Mouse (Mus musculus) E14TG2a.4 (cell line): ENCODE data around the gene Gns.

Source experiments
- H3K27me3 ChIP-seq: 2 replicates; pipeline ENCODE4 v1.6.1; 2014; ENCODE audit warnings: low read length, control low read depth; ENCODE audit not compliant: insufficient read depth
- H3K36me3 ChIP-seq: 2 replicates; pipeline ENCODE4 v1.6.1; 2014; ENCODE audit warnings: low read length, control low read depth; ENCODE audit not compliant: insufficient read depth
- H3K4me1 ChIP-seq: replicated peaks from 2 replicates; pipeline ENCODE4 v1.6.1; 2014; ENCODE audit warnings: low read depth, low read length, control low read depth
- H3K4me3 ChIP-seq: replicated peaks from 2 replicates; pipeline ENCODE4 v1.5.1; 2014; ENCODE audit warnings: mild to moderate bottlenecking, low read length
- H3K9me3 ChIP-seq: 2 replicates; pipeline ENCODE4 v1.6.1; 2014; ENCODE audit warnings: low read length, control low read depth
- CTCF ChIP-seq: conservative IDR thresholded peaks from 2 replicates; pipeline ENCODE4 v1.5.1; 2014; ENCODE audit warnings: low read length
- NANOG ChIP-seq: IDR thresholded peaks from 2 replicates; pipeline ENCODE4 v1.6.1; 2014; ENCODE audit warnings: borderline replicate concordance, low read length, mixed read lengths
- POU5F1 ChIP-seq: IDR thresholded peaks from 2 replicates; pipeline ENCODE4 v1.6.1; 2014; ENCODE audit warnings: low read length, borderline replicate concordance

Gns gene

DNA sequence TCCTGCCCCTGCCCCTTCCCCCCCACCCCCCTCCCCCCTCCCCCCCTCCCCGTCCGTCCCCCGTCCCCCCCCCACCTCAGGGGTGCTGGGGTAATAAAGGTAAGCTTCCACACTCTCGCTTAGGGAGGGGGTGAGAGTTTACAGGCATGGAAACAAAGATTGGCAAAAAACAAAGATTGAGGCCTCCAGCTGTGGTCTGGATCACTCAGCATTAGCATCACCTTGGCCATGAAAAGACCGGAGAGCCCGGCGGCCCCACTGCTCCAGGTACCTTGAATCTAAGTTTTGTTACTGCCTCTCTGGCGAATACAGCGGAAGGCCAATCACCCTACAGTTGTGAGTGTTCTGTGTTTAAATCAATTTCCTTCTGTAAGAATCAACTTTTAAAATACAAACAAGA, 39.1 kb downstream of the Gns start:
- 0 out of 2 replicates have a peak, but pooled peaks cover 3% of the 10 kb centered on the region for H3K36me3 ChIP-seq
- no peaks in the 10 kb centered on the region for H3K9me3 ChIP-seq
- H3K4me1 ChIP-seq = peaks cover 45% of the 10 kb centered on the region
- peak; percentile 94 for TF ChIP-seq NANOG
- TF ChIP-seq CTCF = no peak
- TF ChIP-seq POU5F1 = no peak
- H3K27me3 ChIP-seq = peaks cover 25% of the 10 kb centered on the region
- H3K4me3 ChIP-seq = peak overlapping the region; percentile 11; the same call in 1 of the 2 replicates

DNA sequence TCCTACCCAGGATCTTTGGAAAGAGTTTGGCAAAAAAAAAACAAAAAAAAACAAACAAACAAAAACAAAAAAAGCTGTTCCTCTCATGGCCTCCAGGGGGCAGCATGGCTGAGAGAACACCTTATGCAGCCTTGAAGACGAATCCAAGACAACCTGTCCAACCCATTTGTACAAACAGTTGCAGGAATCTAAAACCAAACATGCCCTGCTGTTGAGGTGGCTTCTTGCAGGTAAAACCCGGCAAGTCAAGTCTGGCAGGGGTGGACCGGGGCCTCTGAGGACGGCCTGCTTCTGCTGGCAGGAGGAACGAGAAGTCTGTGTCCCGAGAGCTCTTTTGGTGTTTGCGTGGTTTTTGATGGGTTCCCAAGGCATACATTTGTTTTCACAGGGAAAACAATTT, 44.8 kb downstream of the Gns start:
- H3K4me1 ChIP-seq = peaks cover 66% of the 10 kb centered on the region
- H3K36me3 ChIP-seq = peaks cover 27% of the 10 kb centered on the region
- H3K9me3 ChIP-seq = no peaks in the 10 kb centered on the region
- H3K27me3 ChIP-seq = peaks cover 11% of the 10 kb centered on the region; the same call in 1 of the 2 replicates
- no peak overlapping the region for H3K4me3 ChIP-seq
- TF ChIP-seq POU5F1 (no peak), NANOG (no peak), CTCF (peak; percentile 87)

DNA sequence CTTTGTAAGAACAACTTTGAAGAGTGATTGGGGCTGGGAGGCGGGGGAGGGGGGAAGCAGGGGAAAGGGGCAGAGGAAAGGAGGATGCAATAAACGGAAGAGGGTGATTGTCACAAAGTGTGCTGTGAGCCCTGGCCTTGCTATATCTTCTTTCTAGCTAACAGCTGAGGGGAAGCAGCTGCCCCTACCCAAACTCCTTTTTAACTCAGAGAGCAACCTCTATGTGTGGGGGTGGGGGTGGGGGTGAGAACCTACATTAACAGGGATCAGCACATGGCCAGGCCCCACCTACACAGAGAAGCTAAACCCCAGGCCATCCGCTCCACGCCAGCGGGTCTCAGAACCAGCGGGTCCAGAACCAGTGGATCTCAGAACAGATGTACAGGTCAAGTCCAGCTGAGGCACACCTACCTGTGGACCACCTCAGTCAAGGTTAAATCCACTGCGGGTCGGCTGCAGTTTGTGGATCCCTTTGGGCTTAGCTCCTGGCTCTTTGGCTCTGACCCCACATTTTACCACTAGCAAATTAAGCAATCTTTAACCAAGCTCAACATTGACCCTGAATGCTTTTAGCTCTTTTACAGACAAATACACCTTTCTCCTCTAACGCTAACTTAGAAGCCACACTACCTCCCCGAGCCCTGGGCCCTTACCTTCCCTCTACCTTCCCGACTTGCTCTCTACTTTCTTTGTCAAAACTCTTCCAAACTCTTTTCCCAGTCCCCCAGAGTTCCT, 47.0 kb downstream of the Gns start:
- H3K27me3 ChIP-seq = peaks cover 6% of the 10 kb centered on the region; the same call in 1 of the 2 replicates
- no peaks in the 10 kb centered on the region for H3K9me3 ChIP-seq
- no peak for TF ChIP-seq NANOG
- TF ChIP-seq CTCF = no peak
- TF ChIP-seq POU5F1 = no peak
- peaks cover 75% of the 10 kb centered on the region for H3K4me1 ChIP-seq
- H3K4me3 ChIP-seq = no peak overlapping the region
- H3K36me3 ChIP-seq = peaks cover 49% of the 10 kb centered on the region

DNA sequence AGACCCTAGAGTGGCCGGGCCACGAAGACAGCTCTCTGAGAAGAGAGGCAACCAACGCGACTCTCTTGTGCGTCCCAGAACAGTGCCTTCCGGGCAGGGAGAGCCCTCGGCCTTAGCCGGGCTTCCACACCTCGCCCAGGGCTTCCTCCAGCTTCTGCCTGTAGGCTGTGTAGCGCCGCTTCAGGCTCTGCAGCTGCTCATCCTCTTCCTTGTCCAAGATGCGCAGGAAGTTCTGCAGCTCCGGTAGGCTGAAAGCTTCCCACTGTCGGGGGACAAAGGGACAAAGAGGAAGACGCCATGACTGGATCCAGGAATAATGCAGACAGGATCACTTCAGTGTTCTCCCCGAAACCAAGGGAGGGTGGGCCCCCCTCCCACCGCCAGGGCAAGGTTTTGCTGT, 47.9 kb downstream of the Gns start:
- H3K4me1 ChIP-seq = peaks cover 83% of the 10 kb centered on the region
- H3K36me3 ChIP-seq = peaks cover 50% of the 10 kb centered on the region
- no peaks in the 10 kb centered on the region for H3K9me3 ChIP-seq
- H3K27me3 ChIP-seq = peaks cover 6% of the 10 kb centered on the region; the same call in 1 of the 2 replicates
- TF ChIP-seq CTCF (no peak), POU5F1 (no peak), NANOG (no peak)
- peak overlapping the region; percentile 37 for H3K4me3 ChIP-seq

DNA sequence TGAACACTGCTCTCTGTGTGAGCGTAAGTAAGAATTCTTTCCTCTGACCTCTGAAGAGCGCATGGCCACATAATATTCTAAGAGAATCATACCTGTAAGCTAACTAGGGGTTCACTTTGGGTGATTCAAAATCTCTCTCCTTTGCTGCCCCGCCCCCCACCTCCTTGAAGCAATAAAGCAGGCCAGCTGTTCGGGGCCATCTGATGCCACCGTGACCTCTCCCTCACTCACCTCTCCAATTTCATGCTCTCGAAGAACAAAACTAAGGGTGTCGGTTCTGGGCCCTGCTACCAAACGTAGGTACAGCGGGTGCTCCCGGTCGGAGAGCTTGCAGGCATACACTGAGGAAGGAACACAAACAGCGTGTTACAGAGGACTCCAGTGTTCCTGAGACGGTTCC, 49.2 kb downstream of the Gns start:
- peaks cover 6% of the 10 kb centered on the region; the same call in 1 of the 2 replicates for H3K27me3 ChIP-seq
- H3K4me1 ChIP-seq = peaks cover 89% of the 10 kb centered on the region
- peaks cover 56% of the 10 kb centered on the region for H3K36me3 ChIP-seq
- TF ChIP-seq CTCF (no peak), NANOG (no peak), POU5F1 (no peak)
- H3K4me3 ChIP-seq = no peak overlapping the region
- no peaks in the 10 kb centered on the region for H3K9me3 ChIP-seq

DNA sequence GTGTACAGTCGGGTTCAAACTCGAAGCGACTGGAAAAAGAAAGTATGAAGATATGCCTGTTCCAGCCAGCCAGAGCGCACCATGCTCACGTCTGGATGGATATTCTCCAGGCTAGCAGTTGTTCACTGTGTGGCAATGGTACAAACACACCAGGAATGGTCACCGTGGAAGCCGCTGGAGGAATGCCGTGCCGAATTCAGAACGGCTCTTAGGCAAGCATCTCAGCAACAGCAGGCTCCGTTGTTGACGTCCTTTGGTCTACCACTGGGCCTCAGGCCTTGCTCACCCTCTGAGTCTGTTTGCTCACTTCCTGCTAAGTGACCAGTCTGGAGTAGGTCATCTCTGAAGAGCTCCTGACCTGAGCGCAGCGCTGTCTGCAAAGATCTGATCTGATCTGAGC, 53.9 kb downstream of the Gns start:
- no peaks in the 10 kb centered on the region for H3K27me3 ChIP-seq

DNA sequence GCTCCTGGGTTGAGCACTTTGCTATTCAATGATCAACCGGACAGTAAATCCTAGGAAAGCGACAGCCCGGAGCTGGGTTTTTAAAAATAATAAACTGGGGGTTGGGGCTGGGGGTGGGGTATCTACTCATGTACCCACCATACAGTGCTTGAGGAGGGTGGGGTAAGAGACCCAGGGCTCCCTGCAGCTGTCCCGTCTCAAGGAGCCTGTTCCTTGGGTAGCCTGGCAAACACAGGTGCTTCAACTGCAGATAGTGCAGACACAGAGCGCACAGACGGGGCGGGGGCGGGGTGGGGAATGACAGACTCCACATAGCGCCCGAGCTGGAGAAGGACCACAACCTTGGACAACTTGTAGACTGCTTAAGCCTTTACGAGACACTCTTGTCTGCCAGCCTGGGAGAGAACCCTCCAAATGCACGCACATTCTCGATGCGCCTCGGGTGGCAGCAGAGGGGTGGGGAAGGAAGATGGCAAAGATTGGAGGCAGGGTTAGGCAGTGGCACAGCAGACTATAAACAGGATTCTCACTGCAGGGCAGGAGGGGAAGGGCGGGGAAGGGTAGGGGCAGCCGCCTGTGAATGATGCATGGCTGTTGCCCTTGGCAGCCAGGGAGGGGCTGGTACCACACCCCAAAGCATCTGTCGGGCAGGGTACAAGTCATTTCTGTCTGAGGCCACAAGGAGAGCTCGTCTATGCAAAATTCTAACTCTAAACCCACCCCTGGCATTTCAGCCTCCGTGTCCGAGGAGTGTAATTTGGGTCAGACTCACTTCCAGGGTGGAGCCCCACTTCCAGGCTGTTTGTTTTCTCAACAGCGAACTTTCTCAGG, 55.0 kb downstream of the Gns start:
- no peak for TF ChIP-seq CTCF
- TF ChIP-seq POU5F1 = no peak
- TF ChIP-seq NANOG = no peak

More for the DNA sequence above, 53.9 kb downstream of the Gns start:
- Histone ChIP-seq H3K4me1 (peaks cover 96% of the 10 kb centered on the region), H3K9me3 (no peaks in the 10 kb centered on the region), H3K4me3 (0 out of 2 replicates have a peak overlapping the region, but pooled peaks have one; percentile 23), H3K36me3 (peaks cover 49% of the 10 kb centered on the region)
- TF ChIP-seq CTCF = no peak
- TF ChIP-seq NANOG = no peak
- TF ChIP-seq POU5F1 = no peak

DNA sequence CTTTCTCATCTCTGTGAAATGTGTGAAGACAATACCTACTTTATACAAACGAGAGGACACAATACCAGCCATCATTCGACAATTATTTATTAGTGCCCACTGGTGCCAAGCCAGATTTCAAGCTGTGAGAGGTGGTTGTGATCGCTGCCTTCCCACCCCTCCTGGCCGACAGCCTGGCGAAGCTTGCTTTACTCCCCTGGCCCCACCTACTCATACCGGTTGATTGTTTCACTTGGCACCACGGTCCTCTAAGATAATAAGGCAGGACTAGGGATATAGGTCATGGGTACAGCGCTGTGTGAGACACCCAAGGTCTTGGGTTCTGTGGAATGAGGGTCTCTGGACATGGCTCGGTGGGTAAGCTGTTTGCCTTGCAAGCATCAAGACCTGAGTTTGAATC, 56.1 kb downstream of the Gns start:
- H3K9me3 ChIP-seq = no peaks in the 10 kb centered on the region
- no peak for TF ChIP-seq POU5F1
- TF ChIP-seq NANOG = no peak
- TF ChIP-seq CTCF = no peak
- no peak overlapping the region for H3K4me3 ChIP-seq
- H3K36me3 ChIP-seq = peaks cover 30% of the 10 kb centered on the region
- no peaks in the 10 kb centered on the region for H3K27me3 ChIP-seq
- H3K4me1 ChIP-seq = peaks cover 97% of the 10 kb centered on the region

More for the DNA sequence above, 55.0 kb downstream of the Gns start:
- Histone ChIP-seq H3K4me3 (peak overlapping the region; percentile 23; the same call in 1 of the 2 replicates), H3K36me3 (peaks cover 41% of the 10 kb centered on the region), H3K4me1 (peaks cover 95% of the 10 kb centered on the region), H3K27me3 (no peaks in the 10 kb centered on the region), H3K9me3 (no peaks in the 10 kb centered on the region)
